Mouse (Mus musculus) central nervous system, embryonic 14 days (tissue): Measurements from ENCODE around the gene Olfr1129. TPM values are rescaled to one million over a fixed set of nuclear protein-coding genes. Genes with fewer than 3 reads are reported as not detected.

Experiments used
- polyA plus RNA-seq: library from polyadenylated mRNA; depleted of rRNA; stranded (reverse); fragments of >200 nt; gene quantifications from 2 replicates; pipeline ENCODE4 v1.2.3, GENCODE M21; 2012; rRNA removed

Gene Olfr1129
- not detected in 2 replicates for polyA plus RNA-seq

GRCm38 (mm10) chr2:87573602-87574001, at the start of gene Olfr1129:
Gene Olfr1129, plus strand, starts transcription at chr2:87573902.

GRCm38 (mm10) chr2:87531496-87531895, 42.2 kb upstream of the Olfr1129 start, which contains the start of gene Olfr153:
Gene Olfr153, plus strand, starts transcription at chr2:87531796.

GRCm38 (mm10) chr2:87545442-87545841, 28.3 kb upstream of the Olfr1129 start, which contains the start of gene Olfr1128:
Gene Olfr1128, minus strand, starts transcription at chr2:87545542.

GRCm38 (mm10) chr2:87605912-87606311, 32.2 kb downstream of the Olfr1129 start, which contains the start of gene Olfr1130:
Gene Olfr1130, plus strand, starts transcription at chr2:87606212.

GRCm38 (mm10) chr2:87626804-87627203, 53.1 kb downstream of the Olfr1129 start, which contains the start of gene Olfr1131:
Gene Olfr1131, plus strand, starts transcription at chr2:87627104.

Other genes starting within 250 kb of the Olfr1129 start
- not detected in 2 replicates for gene Olfr1120, start 219.1 kb upstream of the Olfr1129 start, polyA plus RNA-seq
- not detected in 2 replicates for gene Olfr1121, start 204.0 kb upstream of the Olfr1129 start, polyA plus RNA-seq
- gene Olfr1122, start 188.1 kb upstream of the Olfr1129 start, polyA plus RNA-seq: not detected in 2 replicates
- gene Olfr1123, start 157.3 kb upstream of the Olfr1129 start, polyA plus RNA-seq: not detected in 2 replicates
- gene Olfr1124, start 143.6 kb upstream of the Olfr1129 start, polyA plus RNA-seq: not detected in 2 replicates
- gene Olfr1126, start 119.9 kb upstream of the Olfr1129 start, polyA plus RNA-seq: not detected in 2 replicates
- gene Pramel7, start 76.8 kb upstream of the Olfr1129 start, polyA plus RNA-seq: not detected in 2 replicates
- gene Pramel6, start 67.3 kb upstream of the Olfr1129 start, polyA plus RNA-seq: not detected in 2 replicates
- not detected in 2 replicates for gene Olfr153, start 42.1 kb upstream of the Olfr1129 start, polyA plus RNA-seq
- gene Olfr1128, start 28.4 kb upstream of the Olfr1129 start, polyA plus RNA-seq: not detected in 2 replicates
- gene Olfr1130, start 32.3 kb downstream of the Olfr1129 start, polyA plus RNA-seq: not detected in 2 replicates
- gene Olfr1131, start 53.2 kb downstream of the Olfr1129 start, polyA plus RNA-seq: not detected in 2 replicates
- not detected in 2 replicates for gene Olfr1132, start 63.6 kb downstream of the Olfr1129 start, polyA plus RNA-seq
- not detected in 2 replicates for gene Olfr1133, start 73.5 kb downstream of the Olfr1129 start, polyA plus RNA-seq
- not detected in 2 replicates for gene Olfr1134, start 84.6 kb downstream of the Olfr1129 start, polyA plus RNA-seq
- gene Olfr1135, start 99.8 kb downstream of the Olfr1129 start, polyA plus RNA-seq: not detected in 2 replicates
- not detected in 2 replicates for gene Olfr1136, start 120.0 kb downstream of the Olfr1129 start, polyA plus RNA-seq
- gene Olfr1137, start 139.3 kb downstream of the Olfr1129 start, polyA plus RNA-seq: not detected in 2 replicates
- not detected in 2 replicates for gene Olfr1138, start 166.1 kb downstream of the Olfr1129 start, polyA plus RNA-seq
- gene Olfr1140, start 169.8 kb downstream of the Olfr1129 start, polyA plus RNA-seq: not detected in 2 replicates
- not detected in 2 replicates for gene Olfr1141, start 180.1 kb downstream of the Olfr1129 start, polyA plus RNA-seq
- gene Olfr152, start 205.6 kb downstream of the Olfr1129 start, polyA plus RNA-seq: not detected in 2 replicates
- gene Olfr1143, start 226.7 kb downstream of the Olfr1129 start, polyA plus RNA-seq: not detected in 2 replicates
- not detected in 2 replicates for gene Olfr1145, start 235.9 kb downstream of the Olfr1129 start, polyA plus RNA-seq